Mouse (Mus musculus) intestine, embryonic 15.5 days (tissue): ENCODE data around the gene Prrt3. TPM values are rescaled to one million over a fixed set of nuclear protein-coding genes. Genes with fewer than 3 reads are reported as not detected.
A peak's percentile ranks its signal among the peaks of the same experiment; 100 is the strongest.

ENCODE experiments used
- ATAC-seq: fragments of 200-750 bp; cut with Nextera tagmentation; 2 replicates; pipeline ENCODE4 v1.8.0; 2017; ENCODE audit warnings: moderate TSS enrichment, moderate library complexity
- H3K27ac ChIP-seq: fragments of 300-500 bp; sonication (generic); 2 replicates; pipeline ENCODE4 v1.5.1; 2015; ENCODE audit warnings: mild to moderate bottlenecking, inconsistent platforms
- H3K27me3 ChIP-seq: fragments of 300-500 bp; sonication (generic); replicated peaks from 2 replicates; pipeline ENCODE4 v1.6.1; 2015; ENCODE audit warnings: inconsistent platforms
- H3K36me3 ChIP-seq: fragments of 300-500 bp; sonication (generic); 2 replicates; pipeline ENCODE4 v1.6.1; 2015; ENCODE audit warnings: inconsistent platforms
- H3K4me1 ChIP-seq: fragments of 300-500 bp; sonication (generic); replicated peaks from 2 replicates; pipeline ENCODE4 v1.6.1; 2015; ENCODE audit warnings: inconsistent platforms
- H3K4me2 ChIP-seq: fragments of 300-500 bp; sonication (generic); replicated peaks from 2 replicates; pipeline ENCODE4 v1.6.1; 2015; ENCODE audit warnings: mild to moderate bottlenecking, inconsistent platforms
- H3K4me3 ChIP-seq: fragments of 300-500 bp; sonication (generic); replicated peaks from 2 replicates; pipeline ENCODE4 v1.5.1; 2015; ENCODE audit warnings: inconsistent platforms
- H3K9ac ChIP-seq: fragments of 300-500 bp; sonication (generic); 2 replicates; pipeline ENCODE4 v1.6.1; 2015; ENCODE audit warnings: inconsistent platforms
- H3K9me3 ChIP-seq: fragments of 300-500 bp; sonication (generic); 2 replicates; pipeline ENCODE4 v1.6.1; 2016; ENCODE audit warnings: inconsistent platforms
- WGBS: fragments of 180-500 bp; shearing (Covaris S2); methylation state at CpG from one replicate; pipeline ENCODE4 v1.1.7; 2015; 5-methylcytosine and 5-hydroxymethylcytosine counted together
- polyA plus RNA-seq: library from polyadenylated mRNA; unstranded; fragments of >200 nt; fragmentation: Nextera tagmentation; extraction: Ambion mirVana; gene quantifications from 2 replicates; pipeline ENCODE4 v1.2.1, GENCODE M21; 2015

Gene Prrt3
- 0.43 and 0.45 TPM in 2 replicates for polyA plus RNA-seq

- Histone ChIP-seq H3K27me3 (peaks cover 27% of the 10 kb centered on the region), H3K9me3 (no peaks in the 10 kb centered on the region), H3K9ac (peak within 1 kb of the TSS; percentile 32; the same call in 1 of the 2 replicates), H3K4me3 (peak within 1 kb of the TSS; percentile 37), H3K36me3 (no peaks in the 10 kb centered on the region), H3K4me2 (peak within 1 kb of the TSS; percentile 71), H3K4me1 (peaks cover 6% of the 10 kb centered on the region), H3K27ac (no peak within 1 kb of the TSS)
- 4% methylated on average over 32 of the region's 32 CpGs for WGBS
- 0 out of 2 replicates have a peak, but pooled peaks have one; percentile 39 for ATAC-seq
These were observed at the start of gene Prrt3 for GRCm38 (mm10) chr6:113501388-113502084. TSS of gene Prrt3 (minus strand) at chr6:113501931.

- no peak for ATAC-seq
- H3K9me3 ChIP-seq, result no peaks in the 10 kb centered on the region
- H3K4me3 ChIP-seq, result no peak overlapping the region
- no peaks in the 10 kb centered on the region for H3K36me3 ChIP-seq
- no peaks in the 10 kb centered on the region for H3K4me1 ChIP-seq
- no peaks in the 10 kb centered on the region for H3K27me3 ChIP-seq
- H3K9ac ChIP-seq, result no peak overlapping the region
- H3K27ac ChIP-seq, result no peak overlapping the region
- no peak overlapping the region for H3K4me2 ChIP-seq
- 96% methylated on average over 10 of the region's 12 CpGs for WGBS
These were observed 42.3 kb upstream of the Prrt3 start for GRCm38 (mm10) chr6:113543906-113544481.

- Histone ChIP-seq H3K4me2 (no peak overlapping the region), H3K27ac (no peak overlapping the region), H3K4me1 (no peaks in the 10 kb centered on the region), H3K27me3 (no peaks in the 10 kb centered on the region), H3K4me3 (no peak overlapping the region), H3K36me3 (peaks cover 1% of the 10 kb centered on the region; the same call in 1 of the 2 replicates), H3K9ac (no peak overlapping the region), H3K9me3 (no peaks in the 10 kb centered on the region)
- ATAC-seq, result no peak
- WGBS, result 84% methylated on average over 6 of the region's 6 CpGs
These were observed 39.9 kb upstream of the Prrt3 start for GRCm38 (mm10) chr6:113541610-113542009.

GRCm38 (mm10) chr6:113534886-113535285, 33.2 kb upstream of the Prrt3 start:
- H3K27me3 ChIP-seq, result no peaks in the 10 kb centered on the region
- no peak for ATAC-seq
- no peak overlapping the region for H3K27ac ChIP-seq
- H3K9ac ChIP-seq, result no peak overlapping the region
- peaks cover 2% of the 10 kb centered on the region; the same call in 1 of the 2 replicates for H3K36me3 ChIP-seq
- no peaks in the 10 kb centered on the region for H3K9me3 ChIP-seq
- H3K4me3 ChIP-seq, result no peak overlapping the region
- WGBS, result 81% methylated on average over 7 of the region's 7 CpGs
- H3K4me2 ChIP-seq, result no peak overlapping the region
- H3K4me1 ChIP-seq, result peaks cover 9% of the 10 kb centered on the region

- H3K9ac ChIP-seq, result peak overlapping the region; percentile 81
- no peaks in the 10 kb centered on the region for H3K9me3 ChIP-seq
- H3K4me2 ChIP-seq, result peak overlapping the region; percentile 69
- H3K27ac ChIP-seq, result peak overlapping the region; percentile 73; the same call in 1 of the 2 replicates
- H3K4me1 ChIP-seq, result peaks cover 9% of the 10 kb centered on the region
- peak; percentile 38; the same call in 1 of the 2 replicates for ATAC-seq
- H3K36me3 ChIP-seq, result peaks cover 2% of the 10 kb centered on the region; the same call in 1 of the 2 replicates
- peak overlapping the region; percentile 89 for H3K4me3 ChIP-seq
- WGBS, result 3% methylated on average over 7 of the region's 7 CpGs
- H3K27me3 ChIP-seq, result no peaks in the 10 kb centered on the region
These were observed 30.2 kb upstream of the Prrt3 start for GRCm38 (mm10) chr6:113531840-113532404.

GRCm38 (mm10) chr6:113530932-113531839, 29.5 kb upstream of the Prrt3 start, which contains the start of the genes Emc3 and Fancd2:
TSS of gene Emc3 (minus strand) at chr6:113531652.
TSS of gene Fancd2 (plus strand) at chr6:113531682.
- Histone ChIP-seq H3K4me2 (peak within 1 kb of the TSS; percentile 69), H3K36me3 (no peaks in the 10 kb centered on the region), H3K4me3 (peak within 1 kb of the TSS; percentile 89), H3K9me3 (no peaks in the 10 kb centered on the region), H3K4me1 (peaks cover 9% of the 10 kb centered on the region), H3K9ac (peak within 1 kb of the TSS; percentile 81), H3K27me3 (no peaks in the 10 kb centered on the region), H3K27ac (peak within 1 kb of the TSS; percentile 73)
- under 1% methylated on average over 47 of the region's 47 CpGs for WGBS
- peak; percentile 95 for ATAC-seq

GRCm38 (mm10) chr6:113523420-113523819, 21.7 kb upstream of the Prrt3 start:
- Histone ChIP-seq H3K4me3 (no peak overlapping the region), H3K27ac (no peak overlapping the region), H3K9me3 (no peaks in the 10 kb centered on the region), H3K36me3 (peaks cover 24% of the 10 kb centered on the region), H3K9ac (no peak overlapping the region), H3K4me1 (no peaks in the 10 kb centered on the region), H3K4me2 (no peak overlapping the region), H3K27me3 (no peaks in the 10 kb centered on the region)
- ATAC-seq, result no peak
- WGBS, result 84% methylated on average over 8 of the region's 8 CpGs

GRCm38 (mm10) chr6:113522310-113522709, 20.6 kb upstream of the Prrt3 start:
- Histone ChIP-seq H3K4me3 (no peak overlapping the region), H3K9ac (no peak overlapping the region), H3K36me3 (peaks cover 33% of the 10 kb centered on the region), H3K27ac (no peak overlapping the region), H3K4me1 (no peaks in the 10 kb centered on the region), H3K27me3 (no peaks in the 10 kb centered on the region), H3K9me3 (no peaks in the 10 kb centered on the region), H3K4me2 (no peak overlapping the region)
- no peak for ATAC-seq
- 88% methylated on average over 1 of the region's 1 CpGs for WGBS

- H3K27ac ChIP-seq, result no peak overlapping the region
- no peak overlapping the region for H3K4me2 ChIP-seq
- no peaks in the 10 kb centered on the region for H3K27me3 ChIP-seq
- no peaks in the 10 kb centered on the region for H3K9me3 ChIP-seq
- no peak for ATAC-seq
- no peak overlapping the region for H3K4me3 ChIP-seq
- 91% methylated on average over 8 of the region's 8 CpGs for WGBS
- H3K36me3 ChIP-seq, result peaks cover 65% of the 10 kb centered on the region
- no peaks in the 10 kb centered on the region for H3K4me1 ChIP-seq
- H3K9ac ChIP-seq, result no peak overlapping the region
These were observed 15.8 kb upstream of the Prrt3 start for GRCm38 (mm10) chr6:113517434-113518080.

- no peak overlapping the region for H3K4me3 ChIP-seq
- no peak for ATAC-seq
- H3K4me2 ChIP-seq, result no peak overlapping the region
- 96% methylated on average over 3 of the region's 3 CpGs for WGBS
- no peak overlapping the region for H3K9ac ChIP-seq
- H3K9me3 ChIP-seq, result no peaks in the 10 kb centered on the region
- H3K4me1 ChIP-seq, result no peaks in the 10 kb centered on the region
- peaks cover 55% of the 10 kb centered on the region for H3K36me3 ChIP-seq
- no peak overlapping the region for H3K27ac ChIP-seq
- H3K27me3 ChIP-seq, result no peaks in the 10 kb centered on the region
These were observed 12.9 kb upstream of the Prrt3 start for GRCm38 (mm10) chr6:113514600-113514999.

- peaks cover 49% of the 10 kb centered on the region for H3K36me3 ChIP-seq
- H3K4me3 ChIP-seq, result no peak overlapping the region
- ATAC-seq, result peak; percentile 20; the same call in 1 of the 2 replicates
- no peak overlapping the region for H3K4me2 ChIP-seq
- WGBS, result 87% methylated on average over 6 of the region's 6 CpGs
- no peaks in the 10 kb centered on the region for H3K9me3 ChIP-seq
- no peaks in the 10 kb centered on the region for H3K4me1 ChIP-seq
- H3K27me3 ChIP-seq, result no peaks in the 10 kb centered on the region
- no peak overlapping the region for H3K27ac ChIP-seq
- no peak overlapping the region for H3K9ac ChIP-seq
These were observed 12.2 kb upstream of the Prrt3 start for GRCm38 (mm10) chr6:113513944-113514343.
